Mouse (Mus musculus): Measurements from ENCODE around the gene Ublcp1. TPM values are rescaled to one million over a fixed set of nuclear protein-coding genes. Genes with fewer than 3 reads are reported as not detected.

Gene Ublcp1
- polyA plus RNA-seq, 1 experiment, result 17.7 TPM

DNA sequence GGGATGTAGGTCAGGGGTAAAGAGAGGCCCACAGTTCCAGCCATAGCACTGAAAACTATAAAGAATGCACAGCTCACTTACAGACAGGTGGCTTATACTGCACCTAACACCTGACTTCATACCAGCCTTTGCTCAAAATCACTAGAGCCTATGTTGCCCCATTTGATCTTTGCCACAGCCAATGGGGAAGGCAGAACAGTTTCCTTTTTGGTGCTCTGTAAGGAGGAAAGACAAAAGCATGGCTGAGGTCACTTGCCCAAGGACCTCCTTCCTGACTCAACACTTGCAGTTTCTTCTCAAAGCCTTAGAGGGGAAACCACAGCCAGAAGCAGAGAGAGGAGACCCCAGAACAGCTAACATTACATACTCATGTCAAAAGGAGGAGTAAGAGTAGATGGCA, 19.3 kb downstream of the Ublcp1 start:
- TF ChIP-seq CTCF (IDR thresholded peaks at IDR 0.05; ENCODE audit: control insufficient read depth, insufficient read depth, insufficient read length) (no peak), CEBPB (IDR thresholded peaks at IDR 0.05; ENCODE audit: low read depth) (no peak), MYOG (IDR thresholded peaks at IDR 0.05; ENCODE audit: control insufficient read depth, extremely low read depth, insufficient read length) (no peak), FOSL1 (IDR thresholded peaks at IDR 0.05; ENCODE audit: insufficient read depth, low read length, poor library complexity, severe bottlenecking) (no peak), USF1 (IDR thresholded peaks at IDR 0.05; ENCODE audit: low read depth) (no peak), MAX (IDR thresholded peaks at IDR 0.05) (no peak), MYOD1 (IDR thresholded peaks at IDR 0.05; ENCODE audit: control insufficient read depth, insufficient read length, low read depth) (no peak)
- H3K36me3 ChIP-seq (ENCODE audit: control insufficient read depth, insufficient read depth), result peaks cover 13% of the 10 kb centered on the region

GRCm38 (mm10) chr11:44437786-44438185, 32.5 kb downstream of the Ublcp1 start:
- TF ChIP-seq MYOD1 (IDR thresholded peaks at IDR 0.05; ENCODE audit: control insufficient read depth, insufficient read length, low read depth), result no peak
- TF ChIP-seq MAX (IDR thresholded peaks at IDR 0.05), result no peak
- TF ChIP-seq FOSL1 (IDR thresholded peaks at IDR 0.05; ENCODE audit: insufficient read depth, low read length, poor library complexity, severe bottlenecking), result no peak
- TF ChIP-seq CEBPB (IDR thresholded peaks at IDR 0.05; ENCODE audit: low read depth), result no peak
- no peak for TF ChIP-seq USF1 (IDR thresholded peaks at IDR 0.05; ENCODE audit: low read depth)
- no peak for TF ChIP-seq MYOG (IDR thresholded peaks at IDR 0.05; ENCODE audit: control insufficient read depth, extremely low read depth, insufficient read length)
- no peak for TF ChIP-seq CTCF (IDR thresholded peaks at IDR 0.05; ENCODE audit: control insufficient read depth, insufficient read depth, insufficient read length)
- Histone ChIP-seq H3ac (ENCODE audit: control insufficient read depth, insufficient read length, low read depth) (no peak overlapping the region), H3K27me3 (ENCODE audit: control insufficient read depth, insufficient read depth, insufficient read length) (no peaks in the 10 kb centered on the region), H3K36me3 (ENCODE audit: control insufficient read depth, insufficient read depth) (no peaks in the 10 kb centered on the region), H3K79me3 (ENCODE audit: low read depth) (no peaks in the 10 kb centered on the region), H3K79me2 (ENCODE audit: control insufficient read depth, insufficient read depth) (no peaks in the 10 kb centered on the region), H3K4me3 (ENCODE audit: insufficient read depth, poor library complexity, severe bottlenecking) (no peak overlapping the region)

More for the DNA sequence above, 19.3 kb downstream of the Ublcp1 start:
- Histone ChIP-seq H3K79me3 (ENCODE audit: low read depth) (no peaks in the 10 kb centered on the region), H3K27me3 (ENCODE audit: control insufficient read depth, insufficient read depth, insufficient read length) (no peaks in the 10 kb centered on the region), H3ac (ENCODE audit: control insufficient read depth, insufficient read length, low read depth) (no peak overlapping the region), H3K79me2 (ENCODE audit: control insufficient read depth, insufficient read depth) (no peaks in the 10 kb centered on the region), H3K4me3 (ENCODE audit: insufficient read depth, poor library complexity, severe bottlenecking) (no peak overlapping the region)

DNA sequence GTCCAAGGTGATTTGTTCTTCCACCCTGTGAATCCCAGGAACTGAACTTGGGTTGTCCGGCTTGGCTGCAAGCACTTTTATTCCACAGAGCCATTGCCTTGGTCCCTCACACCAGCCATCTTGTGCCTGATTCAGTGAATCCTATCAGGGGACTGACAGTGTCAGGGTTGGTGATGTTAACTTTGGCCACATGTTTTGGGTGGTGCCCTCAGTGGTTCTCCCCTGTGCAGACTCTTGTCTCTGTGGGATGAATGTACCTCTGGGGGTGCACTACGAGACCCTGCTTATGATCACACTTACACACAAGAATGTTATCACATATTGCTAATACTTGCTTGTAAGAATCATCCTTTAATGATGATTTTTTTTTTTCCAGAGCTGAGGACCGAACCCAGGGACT, 40.3 kb downstream of the Ublcp1 start:
- no peaks in the 10 kb centered on the region for H3K27me3 ChIP-seq (ENCODE audit: control insufficient read depth, insufficient read depth, insufficient read length)
- no peak overlapping the region for H3ac ChIP-seq (ENCODE audit: control insufficient read depth, insufficient read length, low read depth)
- TF ChIP-seq MAX (IDR thresholded peaks at IDR 0.05) (no peak), FOSL1 (IDR thresholded peaks at IDR 0.05; ENCODE audit: insufficient read depth, low read length, poor library complexity, severe bottlenecking) (no peak), MYOG (IDR thresholded peaks at IDR 0.05; ENCODE audit: control insufficient read depth, extremely low read depth, insufficient read length) (no peak), CTCF (IDR thresholded peaks at IDR 0.05; ENCODE audit: control insufficient read depth, insufficient read depth, insufficient read length) (no peak), CEBPB (IDR thresholded peaks at IDR 0.05; ENCODE audit: low read depth) (no peak), MYOD1 (IDR thresholded peaks at IDR 0.05; ENCODE audit: control insufficient read depth, insufficient read length, low read depth) (no peak), USF1 (IDR thresholded peaks at IDR 0.05; ENCODE audit: low read depth) (no peak)
- no peaks in the 10 kb centered on the region for H3K36me3 ChIP-seq (ENCODE audit: control insufficient read depth, insufficient read depth)
- H3K4me3 ChIP-seq (ENCODE audit: insufficient read depth, poor library complexity, severe bottlenecking), result no peak overlapping the region
- no peaks in the 10 kb centered on the region for H3K79me3 ChIP-seq (ENCODE audit: low read depth)
- H3K79me2 ChIP-seq (ENCODE audit: control insufficient read depth, insufficient read depth), result no peaks in the 10 kb centered on the region

DNA sequence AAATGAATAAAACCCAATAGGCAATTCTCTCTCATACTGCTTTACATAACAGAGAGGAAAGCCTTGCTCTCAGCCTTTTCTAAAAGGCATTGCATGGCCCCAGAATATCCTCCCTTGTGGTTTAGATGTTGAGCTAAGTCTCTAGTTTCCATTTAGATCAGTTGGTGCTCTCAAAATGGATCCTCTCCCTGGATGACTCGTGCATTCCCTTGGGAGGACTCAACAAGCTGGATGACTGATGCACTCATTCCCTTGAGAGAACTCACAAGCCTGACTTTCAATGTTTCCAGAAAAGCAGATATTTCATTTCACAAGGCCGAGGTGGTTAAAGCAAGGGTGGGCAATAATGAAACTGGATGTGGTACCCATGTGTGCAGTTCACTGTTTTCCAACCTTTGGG, 42.3 kb downstream of the Ublcp1 start:
- no peaks in the 10 kb centered on the region for H3K36me3 ChIP-seq (ENCODE audit: control insufficient read depth, insufficient read depth)
- H3K27me3 ChIP-seq (ENCODE audit: control insufficient read depth, insufficient read depth, insufficient read length), result no peaks in the 10 kb centered on the region
- no peaks in the 10 kb centered on the region for H3K79me3 ChIP-seq (ENCODE audit: low read depth)
- no peak for TF ChIP-seq MAX (IDR thresholded peaks at IDR 0.05)
- TF ChIP-seq CTCF (IDR thresholded peaks at IDR 0.05; ENCODE audit: control insufficient read depth, insufficient read depth, insufficient read length), result no peak
- TF ChIP-seq CEBPB (IDR thresholded peaks at IDR 0.05; ENCODE audit: low read depth), result no peak
- peak; percentile 32 for TF ChIP-seq FOSL1 (IDR thresholded peaks at IDR 0.05; ENCODE audit: insufficient read depth, low read length, poor library complexity, severe bottlenecking)
- TF ChIP-seq MYOG (IDR thresholded peaks at IDR 0.05; ENCODE audit: control insufficient read depth, extremely low read depth, insufficient read length), result no peak
- no peak for TF ChIP-seq MYOD1 (IDR thresholded peaks at IDR 0.05; ENCODE audit: control insufficient read depth, insufficient read length, low read depth)
- no peak for TF ChIP-seq USF1 (IDR thresholded peaks at IDR 0.05; ENCODE audit: low read depth)
- H3K4me3 ChIP-seq (ENCODE audit: insufficient read depth, poor library complexity, severe bottlenecking), result no peak overlapping the region
- H3K79me2 ChIP-seq (ENCODE audit: control insufficient read depth, insufficient read depth), result no peaks in the 10 kb centered on the region
- no peak overlapping the region for H3ac ChIP-seq (ENCODE audit: control insufficient read depth, insufficient read length, low read depth)

GRCm38 (mm10) chr11:44425626-44426025, 44.7 kb downstream of the Ublcp1 start:
- H3K27me3 ChIP-seq (ENCODE audit: control insufficient read depth, insufficient read depth, insufficient read length), result no peaks in the 10 kb centered on the region
- no peak overlapping the region for H3ac ChIP-seq (ENCODE audit: control insufficient read depth, insufficient read length, low read depth)
- TF ChIP-seq CEBPB (IDR thresholded peaks at IDR 0.05; ENCODE audit: low read depth) (no peak), MAX (IDR thresholded peaks at IDR 0.05) (no peak), MYOG (IDR thresholded peaks at IDR 0.05; ENCODE audit: control insufficient read depth, extremely low read depth, insufficient read length) (no peak), CTCF (IDR thresholded peaks at IDR 0.05; ENCODE audit: control insufficient read depth, insufficient read depth, insufficient read length) (no peak), MYOD1 (IDR thresholded peaks at IDR 0.05; ENCODE audit: control insufficient read depth, insufficient read length, low read depth) (no peak), FOSL1 (IDR thresholded peaks at IDR 0.05; ENCODE audit: insufficient read depth, low read length, poor library complexity, severe bottlenecking) (no peak), USF1 (IDR thresholded peaks at IDR 0.05; ENCODE audit: low read depth) (no peak)
- no peaks in the 10 kb centered on the region for H3K36me3 ChIP-seq (ENCODE audit: control insufficient read depth, insufficient read depth)
- H3K79me2 ChIP-seq (ENCODE audit: control insufficient read depth, insufficient read depth), result no peaks in the 10 kb centered on the region
- H3K79me3 ChIP-seq (ENCODE audit: low read depth), result no peaks in the 10 kb centered on the region
- no peak overlapping the region for H3K4me3 ChIP-seq (ENCODE audit: insufficient read depth, poor library complexity, severe bottlenecking)

DNA sequence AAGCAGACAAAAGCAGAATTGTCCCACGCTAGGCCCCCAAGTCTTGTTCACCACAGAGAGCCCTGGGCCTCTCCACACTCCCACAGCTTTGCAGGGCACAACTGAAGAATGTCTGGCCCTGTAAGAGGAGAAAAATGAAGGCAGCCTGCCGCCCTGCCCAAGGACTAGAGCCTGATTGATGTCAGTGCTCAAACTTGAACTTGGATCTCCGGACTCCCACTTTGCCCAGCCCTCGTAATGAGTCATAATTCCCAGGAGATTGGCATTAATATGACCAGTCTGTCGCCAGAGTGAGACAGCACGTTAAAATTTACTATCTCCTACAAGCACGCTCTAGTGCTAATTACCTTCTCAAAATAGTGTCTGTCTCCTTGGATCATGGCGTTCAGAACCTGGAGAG, 45.3 kb downstream of the Ublcp1 start:
- no peaks in the 10 kb centered on the region for H3K36me3 ChIP-seq (ENCODE audit: control insufficient read depth, insufficient read depth)
- no peaks in the 10 kb centered on the region for H3K79me3 ChIP-seq (ENCODE audit: low read depth)
- TF ChIP-seq CEBPB (IDR thresholded peaks at IDR 0.05; ENCODE audit: low read depth), result no peak
- TF ChIP-seq MYOG (IDR thresholded peaks at IDR 0.05; ENCODE audit: control insufficient read depth, extremely low read depth, insufficient read length), result no peak
- peak; percentile 18 for TF ChIP-seq FOSL1 (IDR thresholded peaks at IDR 0.05; ENCODE audit: insufficient read depth, low read length, poor library complexity, severe bottlenecking)
- TF ChIP-seq MYOD1 (IDR thresholded peaks at IDR 0.05; ENCODE audit: control insufficient read depth, insufficient read length, low read depth), result no peak
- no peak for TF ChIP-seq MAX (IDR thresholded peaks at IDR 0.05)
- no peak for TF ChIP-seq CTCF (IDR thresholded peaks at IDR 0.05; ENCODE audit: control insufficient read depth, insufficient read depth, insufficient read length)
- H3K27me3 ChIP-seq (ENCODE audit: control insufficient read depth, insufficient read depth, insufficient read length), result no peaks in the 10 kb centered on the region
- no peak overlapping the region for H3K4me3 ChIP-seq (ENCODE audit: insufficient read depth, poor library complexity, severe bottlenecking)
- H3ac ChIP-seq (ENCODE audit: control insufficient read depth, insufficient read length, low read depth), result no peak overlapping the region
- H3K79me2 ChIP-seq (ENCODE audit: control insufficient read depth, insufficient read depth), result no peaks in the 10 kb centered on the region
